Mouse (Mus musculus) gastrocnemius, postnatal 25 days (tissue): ENCODE measurements around the gene 1700034I23Rik. TPM values are rescaled to one million over a fixed set of nuclear protein-coding genes. Genes with fewer than 3 reads are reported as not detected.
A peak's percentile ranks its signal among the peaks of the same experiment; 100 is the strongest.
"Not testable (repeated sequence)": the region's sequence is repeated elsewhere in the genome, so short reads cannot be mapped to it uniquely, and the experiment has no call there.

Experiments
- DNase-seq: peaks from one replicate; pipeline ENCODE4 v3.0.0; 2022
- long read RNA-seq, 2 experiments: library from polyadenylated mRNA; stranded (forward); transcript quantifications; one replicate each; pipeline ENCODE4 v2.0.0; 2021
- total RNA-seq, 2 experiments: library from RNA; stranded (reverse); gene quantifications; 1 replicate in 1 of 2; 2 replicates in 1 of 2; pipeline ENCODE4 v1.2.3; 2021

The 1700034I23Rik gene
- under 1 TPM; 0.11 to 0.15 TPM for total RNA-seq
- long read RNA-seq, experiment 1: 0 reads
- long read RNA-seq, experiment 2: 0 reads

DNA sequence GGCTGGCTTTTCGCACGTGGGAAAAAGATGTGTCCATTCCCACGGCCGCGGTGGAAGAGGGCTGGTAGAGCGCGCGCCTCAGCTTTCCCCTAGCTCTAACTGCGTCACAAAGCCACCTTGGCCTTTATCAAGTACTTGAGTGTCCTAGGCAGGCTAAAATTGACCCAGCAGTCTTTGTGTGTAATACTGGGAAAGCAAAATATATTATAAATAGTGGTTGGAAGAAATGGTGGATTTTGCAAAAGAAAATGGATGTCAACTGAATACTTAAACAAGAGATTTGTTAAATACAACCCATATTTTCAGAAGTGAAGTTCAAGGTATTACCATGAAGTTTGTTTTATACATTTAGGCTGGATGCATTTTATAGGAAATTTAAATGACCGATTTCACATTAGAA lies at the start of gene 1700034I23Rik:
Gene 1700034I23Rik, minus strand, starts transcription at position 101 of the 400 bp plus-strand sequence.
- not testable (repeated sequence) for DNase-seq

DNA sequence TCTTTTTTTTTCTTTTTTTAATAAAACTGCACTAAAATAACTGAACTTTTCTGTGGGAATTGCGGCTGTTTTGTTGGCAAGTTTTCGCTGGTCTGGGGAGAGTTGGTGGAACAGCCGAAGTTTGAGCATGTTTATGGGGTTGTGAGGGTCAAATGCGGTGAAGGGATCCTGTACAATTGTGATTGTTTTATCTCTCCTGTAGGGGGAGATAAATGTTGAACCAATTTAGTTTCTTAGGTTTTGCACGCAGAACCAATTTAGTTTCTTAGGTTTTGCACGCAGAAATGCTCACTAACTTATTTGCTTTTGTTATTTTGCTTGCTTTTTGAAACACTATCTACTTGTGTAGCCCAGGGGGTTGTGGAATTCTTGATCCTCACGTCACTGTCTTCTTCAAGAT lies 49.0 kb upstream of the 1700034I23Rik start:
- no peak for DNase-seq

DNA sequence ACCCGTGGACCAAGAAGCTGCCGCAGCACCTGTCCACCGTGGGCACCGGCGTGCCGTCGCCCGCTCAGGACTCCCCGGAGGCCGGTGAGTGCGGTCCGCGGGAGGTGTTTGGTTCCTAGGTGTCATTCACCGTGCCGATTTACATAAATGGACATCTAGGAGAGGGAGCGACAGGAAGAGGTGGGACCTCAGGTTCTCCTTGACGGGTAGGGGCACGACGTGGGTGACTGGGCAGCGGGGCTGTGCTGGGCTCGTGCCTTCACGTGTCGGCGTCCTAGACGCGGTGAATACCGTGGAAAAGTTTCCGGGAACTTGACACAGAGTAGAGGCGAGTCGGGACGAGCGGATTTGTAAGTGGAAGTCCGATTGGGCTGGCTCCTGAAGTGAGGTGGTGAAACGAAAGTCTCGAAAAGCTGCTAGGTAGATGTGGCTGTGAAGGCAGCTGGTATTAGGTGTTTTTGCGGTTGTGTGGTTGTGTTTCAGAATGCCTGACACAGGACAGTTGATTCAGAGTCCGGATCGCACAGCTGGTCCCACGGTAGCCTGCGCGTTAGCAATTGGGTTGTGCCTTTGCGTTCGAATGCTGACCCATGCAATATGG lies 48.4 kb upstream of the 1700034I23Rik start:
- DNase-seq: peak; percentile 56

DNA sequence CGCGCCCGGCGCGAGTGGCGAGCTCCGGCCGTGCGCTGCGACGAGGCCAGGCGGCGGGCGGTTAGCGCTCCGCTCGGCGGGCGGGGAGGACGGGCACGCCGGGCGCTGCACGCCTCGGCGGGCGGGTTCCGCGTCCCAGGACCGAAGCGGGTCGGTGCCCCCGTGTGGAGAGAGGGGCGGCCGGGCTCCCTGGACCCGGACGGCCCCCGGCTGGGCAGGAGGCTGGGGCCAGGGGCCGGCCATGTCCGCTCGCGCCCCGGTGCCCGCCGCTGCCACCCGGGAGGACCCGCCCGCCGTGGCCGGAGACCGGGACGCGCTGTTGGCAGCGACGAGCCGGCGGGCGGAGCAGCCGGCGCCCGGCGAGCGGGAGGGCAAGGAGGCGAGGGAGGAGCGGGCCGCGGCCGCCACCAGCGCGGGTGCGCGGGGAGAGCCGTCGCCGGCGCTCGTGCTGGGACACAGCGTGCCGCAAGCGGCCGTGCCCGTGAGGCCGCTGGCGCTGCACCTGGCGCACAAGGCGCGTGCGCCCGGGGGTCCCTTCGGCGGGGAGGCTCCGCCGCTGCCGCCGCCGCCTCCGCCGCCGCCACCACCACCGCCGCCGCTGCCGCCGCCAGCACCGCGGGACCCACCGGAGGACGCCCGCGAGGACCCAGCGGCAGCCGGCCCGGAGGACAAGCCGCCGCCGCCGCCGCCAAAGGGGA lies 47.7 kb upstream of the 1700034I23Rik start:
- peak; percentile 42 for DNase-seq

DNA sequence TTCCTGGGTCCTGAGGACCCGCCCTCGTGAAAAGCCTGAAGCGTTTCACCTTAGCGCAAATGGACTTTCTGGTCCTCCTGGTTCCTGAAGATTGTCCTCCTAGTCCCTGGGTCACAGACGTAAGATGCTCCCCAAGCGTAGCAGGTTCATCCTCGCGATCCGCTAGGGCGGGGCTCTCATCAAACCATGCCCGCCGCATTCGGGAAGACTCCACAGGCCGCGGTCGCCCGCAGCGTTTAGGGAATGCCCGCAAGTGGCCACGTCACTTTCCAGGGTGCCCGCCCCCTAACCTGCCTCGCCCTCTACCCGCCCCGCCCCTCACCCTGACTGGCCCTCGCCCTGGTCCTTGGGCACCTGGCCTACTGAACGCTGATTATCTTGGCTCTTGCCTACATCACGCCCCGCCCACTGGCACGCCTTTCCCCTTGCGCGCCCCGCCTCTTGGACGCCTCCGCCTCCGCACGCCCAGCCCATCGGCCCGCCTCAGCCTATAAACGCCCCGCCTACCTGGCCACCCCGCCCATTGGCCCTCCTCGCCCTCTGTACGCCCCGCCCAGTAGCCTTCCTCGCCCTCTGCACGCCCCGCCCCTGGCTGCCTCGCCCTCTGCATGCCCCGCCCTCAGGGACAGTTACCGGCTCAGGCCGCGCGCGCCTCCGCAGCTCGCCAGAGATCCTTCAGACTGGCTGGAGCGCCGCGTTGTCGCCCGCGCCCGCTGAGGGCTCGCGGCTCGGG lies 47.0 kb upstream of the 1700034I23Rik start, which contains the start of gene Larp1b:
Gene Larp1b, plus strand, starts transcription at position 659 of the 733 bp plus-strand sequence.
- DNase-seq: peak; percentile 99

DNA sequence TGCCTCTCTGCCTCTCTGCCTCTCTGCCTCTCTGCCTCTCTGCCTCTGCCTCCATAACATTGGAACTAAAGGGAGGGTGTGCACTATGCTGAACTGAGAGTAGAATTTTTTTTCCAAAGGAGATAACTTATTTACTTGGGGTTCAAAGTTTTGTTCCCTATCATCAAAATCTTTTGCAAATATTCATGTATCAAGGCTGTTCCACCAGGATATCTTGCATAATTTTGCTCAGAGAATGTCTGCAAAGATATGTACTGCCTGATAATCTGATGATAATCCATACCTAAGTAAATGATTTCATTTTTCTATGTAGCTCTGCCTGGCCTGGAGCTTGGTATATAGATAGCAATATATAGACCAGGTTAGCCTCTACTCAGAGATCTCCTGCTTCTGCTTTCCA lies 36.7 kb upstream of the 1700034I23Rik start:
- no peak for DNase-seq

DNA sequence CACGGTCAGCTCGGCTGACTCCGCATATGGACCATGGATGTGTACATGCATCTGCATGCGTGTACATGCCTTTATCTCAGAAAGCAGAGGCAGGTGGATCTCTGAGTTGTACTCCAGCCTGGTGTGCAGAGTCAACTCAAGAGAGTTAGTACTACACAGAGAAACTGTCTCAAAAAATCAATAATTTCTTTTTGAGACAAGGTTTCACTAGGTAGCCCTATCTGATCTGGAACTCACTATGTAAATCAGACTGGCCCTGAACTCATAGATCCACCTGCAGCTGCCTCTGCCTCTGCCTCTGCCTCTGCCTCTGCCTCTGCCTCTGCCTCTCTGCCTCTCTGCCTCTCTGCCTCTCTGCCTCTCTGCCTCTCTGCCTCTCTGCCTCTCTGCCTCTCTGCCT lies 36.2 kb upstream of the 1700034I23Rik start:
- DNase-seq: no peak

DNA sequence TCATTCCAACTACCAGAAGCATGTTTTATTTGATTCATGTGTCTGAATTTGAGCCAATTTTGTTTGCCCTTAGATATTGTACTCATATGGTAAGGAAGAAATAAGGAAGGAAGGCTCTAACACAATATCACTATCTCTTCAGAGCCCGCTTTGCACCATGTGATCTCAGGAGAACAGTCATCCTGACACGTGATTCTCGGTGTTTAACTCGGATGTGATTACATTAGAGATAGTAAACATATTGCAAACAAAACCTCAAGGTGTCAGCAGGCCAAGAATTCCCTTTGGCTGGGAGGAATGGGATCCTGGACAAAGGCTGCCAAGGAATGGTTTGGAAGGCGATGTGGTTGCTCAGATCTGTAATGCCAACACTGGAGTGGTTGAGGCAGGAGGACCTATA lies 35.8 kb upstream of the 1700034I23Rik start:
- DNase-seq: no peak

DNA sequence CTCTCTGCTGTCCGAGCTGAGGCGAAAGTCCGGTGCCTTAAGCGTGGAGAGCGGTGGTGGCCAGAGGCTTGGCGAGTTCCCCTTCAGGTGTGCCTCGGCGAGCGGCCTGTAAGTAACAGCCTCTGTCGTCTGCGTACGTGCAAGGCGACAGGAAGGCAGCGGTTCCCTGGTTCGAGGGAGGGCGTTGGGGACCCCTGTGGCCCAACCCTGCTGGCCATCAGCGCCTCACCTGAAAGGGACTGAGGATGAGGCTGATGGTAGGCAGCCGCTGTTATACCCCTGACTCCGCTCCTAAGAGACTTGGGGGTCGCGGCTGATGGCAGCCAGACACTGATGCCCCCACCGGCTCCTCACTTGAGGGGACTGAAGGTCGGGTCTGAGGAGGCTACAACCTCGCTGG lies 8.0 kb downstream of the 1700034I23Rik start:
- peak; percentile 28 for DNase-seq

DNA sequence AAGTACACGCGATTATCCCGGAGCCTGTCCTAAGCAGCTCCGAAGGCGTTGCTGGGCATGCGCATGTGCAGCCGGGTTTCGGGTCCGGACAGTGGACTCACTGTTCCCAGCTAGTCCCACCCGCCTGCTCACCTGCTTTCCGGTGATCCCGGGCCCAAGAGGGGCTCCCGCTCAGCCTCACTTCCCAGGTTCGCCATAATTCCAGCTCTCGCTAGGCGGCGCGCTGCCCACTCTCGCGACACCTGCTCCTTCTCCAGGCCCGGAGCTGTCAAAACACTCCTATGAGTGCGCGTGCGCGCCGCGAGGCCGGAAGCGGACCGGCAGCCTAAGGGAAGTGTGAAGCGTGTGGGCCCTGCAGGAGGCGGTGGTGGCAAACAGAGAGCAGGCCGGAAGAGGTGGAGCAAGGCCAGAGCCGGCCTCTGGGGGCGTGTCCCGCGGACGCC lies 8.5 kb downstream of the 1700034I23Rik start:
- peak; percentile 99 for DNase-seq

DNA sequence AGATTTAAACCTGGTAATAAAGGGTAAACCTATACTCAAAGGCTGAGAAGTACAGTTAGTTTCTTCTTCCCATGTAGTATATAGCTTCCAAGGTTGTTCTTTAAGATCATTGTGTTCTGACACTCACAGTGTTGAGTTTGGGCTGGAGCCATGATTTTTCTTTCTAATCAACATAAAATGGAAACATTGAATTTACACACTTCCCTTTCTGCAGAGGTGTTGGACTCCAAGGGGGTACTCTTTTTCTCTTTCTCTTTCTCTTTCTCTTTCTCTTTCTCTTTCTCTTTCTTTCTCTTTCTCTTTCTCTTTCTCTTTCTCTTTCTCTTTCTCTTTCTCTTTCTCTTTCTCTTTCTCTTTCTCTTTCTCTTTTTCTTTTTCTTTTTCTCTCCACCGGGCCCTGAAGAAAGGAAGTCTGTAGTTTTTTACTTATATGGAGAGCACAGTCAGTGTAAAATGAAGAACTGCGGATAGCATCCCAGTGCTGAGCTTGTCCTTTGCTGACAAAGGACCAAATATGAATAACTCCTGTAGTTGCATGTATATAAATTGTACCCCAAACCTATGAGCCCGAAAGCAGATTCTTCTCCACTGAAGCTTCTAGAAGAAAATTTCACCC lies 49.1 kb downstream of the 1700034I23Rik start:
- not testable (repeated sequence) for DNase-seq

Other genes with a start within 250 kb of the 1700034I23Rik start
- not detected for gene Slc25a31, start 193.7 kb downstream of the 1700034I23Rik start, total RNA-seq
- 1 to 10 TPM; 6.2 TPM for gene Hspa4l, start 158.0 kb downstream of the 1700034I23Rik start, total RNA-seq
- 1 to 10 TPM; 1.4 to 2.3 TPM for gene Plk4, start 102.5 kb downstream of the 1700034I23Rik start, total RNA-seq
- 10 to 100 TPM; 15.2 to 18.1 TPM for gene Mfsd8, start 55.7 kb downstream of the 1700034I23Rik start, total RNA-seq
- 10 to 100 TPM; 17.0 to 24.5 TPM for gene Abhd18, start 55.6 kb downstream of the 1700034I23Rik start, total RNA-seq
- 10 to 100 TPM; 60.3 to 69.2 TPM for gene Larp1b, start 47.3 kb upstream of the 1700034I23Rik start, total RNA-seq
- 10 to 100 TPM; 14.9 to 18.2 TPM for gene Pgrmc2, start 180.5 kb upstream of the 1700034I23Rik start, total RNA-seq